Mouse (Mus musculus): Measurements from ENCODE around the gene Gns. TPM values are rescaled to one million over a fixed set of nuclear protein-coding genes. Genes with fewer than 3 reads are reported as not detected.

Gns gene
- polyA plus RNA-seq, 1 experiment = 72.1 TPM

- 91% methylated on average over 18 of the region's 18 CpGs for WGBS
- no peak for DNase-seq
These were observed 30.0 kb downstream of the Gns start for GRCm38 (mm10) chr10:121394789-121395325.

GRCm38 (mm10) chr10:121395542-121396176 is 30.8 kb downstream of the Gns start:
- 95% methylated on average over 20 of the region's 20 CpGs for WGBS
- H3K4me1 ChIP-seq (replicated peaks; ENCODE audit: control insufficient read depth, insufficient read depth, low read length) = peaks cover 20% of the 10 kb centered on the region
- H3K27ac ChIP-seq (ENCODE audit: control insufficient read depth, insufficient read depth, low read length) = no peak overlapping the region
- TF ChIP-seq CTCF (IDR thresholded peaks at IDR 0.05; ENCODE audit: borderline replicate concordance, control insufficient read depth, extremely low read depth, insufficient read depth, low read length, poor library complexity) (no peak), POLR2A (IDR thresholded peaks at IDR 0.05; ENCODE audit: control insufficient read depth, extremely low read depth, insufficient read depth, low read length, poor library complexity) (no peak)
- H3K36me3 ChIP-seq (ENCODE audit: control insufficient read depth, insufficient read depth, low read length) = 0 out of 2 replicates have a peak, but pooled peaks cover 3% of the 10 kb centered on the region
- DNase-seq = no peak
- no peaks in the 10 kb centered on the region for H3K27me3 ChIP-seq (ENCODE audit: control insufficient read depth, insufficient read depth, low read length)
- H3K4me3 ChIP-seq (ENCODE audit: control insufficient read depth, insufficient read depth, low read length) = no peak overlapping the region

More at GRCm38 (mm10) chr10:121394789-121395325, 30.0 kb downstream of the Gns start:
- Histone ChIP-seq H3K4me3 (ENCODE audit: control insufficient read depth, insufficient read depth, low read length) (no peak overlapping the region), H3K36me3 (ENCODE audit: control insufficient read depth, insufficient read depth, low read length) (0 out of 2 replicates have a peak, but pooled peaks cover 3% of the 10 kb centered on the region), H3K27me3 (ENCODE audit: control insufficient read depth, insufficient read depth, low read length) (no peaks in the 10 kb centered on the region), H3K27ac (ENCODE audit: control insufficient read depth, insufficient read depth, low read length) (no peak overlapping the region), H3K4me1 (replicated peaks; ENCODE audit: control insufficient read depth, insufficient read depth, low read length) (peaks cover 19% of the 10 kb centered on the region)
- TF ChIP-seq CTCF (IDR thresholded peaks at IDR 0.05; ENCODE audit: borderline replicate concordance, control insufficient read depth, extremely low read depth, insufficient read depth, low read length, poor library complexity) = no peak

DNA sequence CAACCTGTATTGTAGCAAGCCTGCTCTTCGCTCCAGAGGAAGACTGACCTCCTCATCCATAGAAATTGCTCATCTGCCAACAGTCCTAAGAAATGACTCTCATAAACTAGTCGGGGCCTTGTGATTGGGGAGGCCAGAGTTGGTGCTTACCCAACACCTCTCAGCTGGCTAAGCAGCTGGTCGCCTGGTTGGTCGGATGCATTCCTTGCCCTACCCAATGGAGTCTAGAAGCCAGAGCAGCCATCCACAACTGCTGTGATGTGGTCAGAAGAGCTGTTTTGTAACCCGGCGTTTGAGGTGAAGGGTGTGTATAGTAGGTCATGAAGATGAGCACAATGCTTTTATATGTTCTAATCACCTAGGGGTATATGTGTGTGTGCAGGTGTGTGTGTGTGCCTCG is 33.7 kb downstream of the Gns start:
- no peaks in the 10 kb centered on the region for H3K36me3 ChIP-seq (ENCODE audit: control insufficient read depth, insufficient read depth, low read length)
- whole genome bisulfite sequencing = 39% methylated on average over 7 of the region's 7 CpGs
- H3K4me3 ChIP-seq (ENCODE audit: control insufficient read depth, insufficient read depth, low read length) = no peak overlapping the region
- no peak for TF ChIP-seq CTCF (IDR thresholded peaks at IDR 0.05; ENCODE audit: borderline replicate concordance, control insufficient read depth, extremely low read depth, insufficient read depth, low read length, poor library complexity)
- no peak for TF ChIP-seq POLR2A (IDR thresholded peaks at IDR 0.05; ENCODE audit: control insufficient read depth, extremely low read depth, insufficient read depth, low read length, poor library complexity)
- no peak for DNase-seq
- peaks cover 20% of the 10 kb centered on the region for H3K4me1 ChIP-seq (replicated peaks; ENCODE audit: control insufficient read depth, insufficient read depth, low read length)
- no peaks in the 10 kb centered on the region for H3K27me3 ChIP-seq (ENCODE audit: control insufficient read depth, insufficient read depth, low read length)
- no peak overlapping the region for H3K27ac ChIP-seq (ENCODE audit: control insufficient read depth, insufficient read depth, low read length)

GRCm38 (mm10) chr10:121401005-121401404 is 36.1 kb downstream of the Gns start:
- no peak for DNase-seq
- 86% methylated on average over 7 of the region's 7 CpGs for WGBS

GRCm38 (mm10) chr10:121403104-121403503 is 38.2 kb downstream of the Gns start:
- no peaks in the 10 kb centered on the region for H3K36me3 ChIP-seq (ENCODE audit: control insufficient read depth, insufficient read depth, low read length)
- 96% methylated on average over 9 of the region's 9 CpGs for WGBS
- H3K27me3 ChIP-seq (ENCODE audit: control insufficient read depth, insufficient read depth, low read length) = no peaks in the 10 kb centered on the region
- DNase-seq = no peak
- H3K4me3 ChIP-seq (ENCODE audit: control insufficient read depth, insufficient read depth, low read length) = no peak overlapping the region
- peaks cover 17% of the 10 kb centered on the region for H3K4me1 ChIP-seq (replicated peaks; ENCODE audit: control insufficient read depth, insufficient read depth, low read length)
- no peak for TF ChIP-seq POLR2A (IDR thresholded peaks at IDR 0.05; ENCODE audit: control insufficient read depth, extremely low read depth, insufficient read depth, low read length, poor library complexity)
- TF ChIP-seq CTCF (IDR thresholded peaks at IDR 0.05; ENCODE audit: borderline replicate concordance, control insufficient read depth, extremely low read depth, insufficient read depth, low read length, poor library complexity) = no peak
- H3K27ac ChIP-seq (ENCODE audit: control insufficient read depth, insufficient read depth, low read length) = no peak overlapping the region; the same call in 1 of the 2 replicates

More at GRCm38 (mm10) chr10:121401005-121401404, 36.1 kb downstream of the Gns start:
- TF ChIP-seq CTCF (IDR thresholded peaks at IDR 0.05; ENCODE audit: borderline replicate concordance, control insufficient read depth, extremely low read depth, insufficient read depth, low read length, poor library complexity) (no peak), POLR2A (IDR thresholded peaks at IDR 0.05; ENCODE audit: control insufficient read depth, extremely low read depth, insufficient read depth, low read length, poor library complexity) (no peak)
- peaks cover 20% of the 10 kb centered on the region for H3K4me1 ChIP-seq (replicated peaks; ENCODE audit: control insufficient read depth, insufficient read depth, low read length)
- no peak overlapping the region for H3K4me3 ChIP-seq (ENCODE audit: control insufficient read depth, insufficient read depth, low read length)
- H3K27ac ChIP-seq (ENCODE audit: control insufficient read depth, insufficient read depth, low read length) = no peak overlapping the region
- H3K36me3 ChIP-seq (ENCODE audit: control insufficient read depth, insufficient read depth, low read length) = no peaks in the 10 kb centered on the region
- H3K27me3 ChIP-seq (ENCODE audit: control insufficient read depth, insufficient read depth, low read length) = no peaks in the 10 kb centered on the region

- no peaks in the 10 kb centered on the region for H3K27me3 ChIP-seq (ENCODE audit: control insufficient read depth, insufficient read depth, low read length)
- no peaks in the 10 kb centered on the region for H3K36me3 ChIP-seq (ENCODE audit: control insufficient read depth, insufficient read depth, low read length)
- TF ChIP-seq CTCF (IDR thresholded peaks at IDR 0.05; ENCODE audit: borderline replicate concordance, control insufficient read depth, extremely low read depth, insufficient read depth, low read length, poor library complexity) (no peak), POLR2A (IDR thresholded peaks at IDR 0.05; ENCODE audit: control insufficient read depth, extremely low read depth, insufficient read depth, low read length, poor library complexity) (no peak)
- H3K4me1 ChIP-seq (replicated peaks; ENCODE audit: control insufficient read depth, insufficient read depth, low read length) = peaks cover 9% of the 10 kb centered on the region
- H3K27ac ChIP-seq (ENCODE audit: control insufficient read depth, insufficient read depth, low read length) = no peak overlapping the region
- no peak for DNase-seq
- WGBS = 95% methylated on average over 6 of the region's 9 CpGs
- H3K4me3 ChIP-seq (ENCODE audit: control insufficient read depth, insufficient read depth, low read length) = no peak overlapping the region
These were observed 39.1 kb downstream of the Gns start for GRCm38 (mm10) chr10:121403946-121404345.
